Mouse (Mus musculus): ENCODE data around the gene Bglap2.

- TF ChIP-seq CTCF (IDR thresholded peaks at IDR 0.05) (no peak), EP300 (IDR thresholded peaks at IDR 0.05) (no peak)
These were observed 33.2 kb upstream of the Bglap2 start for GRCm38 (mm10) chr3:88411681-88412080.
